Mouse (Mus musculus) hindbrain, embryonic 10.5 days (tissue): ENCODE results near the gene Gemin4. TPM values are rescaled to one million over a fixed set of nuclear protein-coding genes. Genes with fewer than 3 reads are reported as not detected.
A peak's percentile ranks its signal among the peaks of the same experiment; 100 is the strongest.
"Not testable (repeated sequence)": the region's sequence is repeated elsewhere in the genome, so short reads cannot be mapped to it uniquely, and the experiment has no call there.

Source experiments
- DNase-seq: peaks from one replicate; pipeline ENCODE4 v3.0.0-alpha.2; 2017; ENCODE audit warnings: low spot score
- H3K27ac ChIP-seq: fragments of 300-500 bp; sonication (generic); 2 replicates; pipeline ENCODE4 v1.5.1; 2016; ENCODE audit warnings: mild to moderate bottlenecking, moderate library complexity
- H3K27me3 ChIP-seq: fragments of 300-500 bp; sonication (generic); 2 replicates; pipeline ENCODE4 v1.6.1; 2016; ENCODE audit warnings: mild to moderate bottlenecking; ENCODE audit not compliant: poor library complexity, insufficient read depth, severe bottlenecking
- H3K36me3 ChIP-seq: fragments of 300-500 bp; sonication (generic); 2 replicates; pipeline ENCODE4 v1.6.1; 2016; ENCODE audit warnings: mild to moderate bottlenecking, moderate library complexity
- H3K4me1 ChIP-seq: fragments of 300-500 bp; sonication (generic); replicated peaks from 2 replicates; pipeline ENCODE4 v1.6.1; 2016; ENCODE audit warnings: mild to moderate bottlenecking
- H3K4me3 ChIP-seq: fragments of 300-500 bp; sonication (generic); 2 replicates; pipeline ENCODE4 v1.5.1; 2016; ENCODE audit warnings: mild to moderate bottlenecking, moderate library complexity
- H3K9me3 ChIP-seq: fragments of 300-500 bp; sonication (generic); 2 replicates; pipeline ENCODE4 v1.6.1; 2016; ENCODE audit warnings: mild to moderate bottlenecking, moderate library complexity
- WGBS: fragments of 180-500 bp; shearing (Covaris S2); methylation state at CpG from one replicate; pipeline ENCODE4 v1.1.7; 2016; 5-methylcytosine and 5-hydroxymethylcytosine counted together
- polyA plus RNA-seq: library from polyadenylated mRNA; unstranded; fragments of >200 nt; fragmentation: Nextera tagmentation; extraction: Ambion mirVana; gene quantifications from 2 replicates; pipeline ENCODE4 v1.2.1, GENCODE M21; 2016

Gene Gemin4
- polyA plus RNA-seq, 1 experiment from 2014 or later: 45.4 TPM

DNA sequence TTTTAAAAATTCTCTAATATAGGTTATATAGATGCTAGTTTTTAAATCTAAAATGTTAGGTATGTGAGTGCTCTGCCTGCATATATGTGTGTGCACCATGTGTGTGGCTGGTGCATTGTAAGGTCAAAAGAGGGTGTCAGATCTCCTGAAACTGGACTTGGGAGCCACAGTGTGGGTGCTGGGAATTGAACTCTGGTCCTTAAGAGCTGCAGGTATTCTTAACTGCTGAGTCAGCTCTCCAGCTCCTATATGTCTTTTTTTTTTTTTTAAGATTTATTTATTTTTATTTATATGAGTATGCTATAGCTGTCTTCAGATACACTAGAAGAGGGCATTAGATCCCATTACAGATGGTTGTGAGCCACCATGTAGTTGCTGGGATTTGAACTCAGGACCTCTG, 29.0 kb upstream of the Gemin4 start:
- no peak for DNase-seq
- Histone ChIP-seq H3K36me3 (peaks cover 44% of the 10 kb centered on the region), H3K27me3 (no peaks in the 10 kb centered on the region), H3K4me3 (no peak overlapping the region), H3K4me1 (peaks cover 26% of the 10 kb centered on the region), H3K27ac (no peak overlapping the region), H3K9me3 (no peaks in the 10 kb centered on the region)

DNA sequence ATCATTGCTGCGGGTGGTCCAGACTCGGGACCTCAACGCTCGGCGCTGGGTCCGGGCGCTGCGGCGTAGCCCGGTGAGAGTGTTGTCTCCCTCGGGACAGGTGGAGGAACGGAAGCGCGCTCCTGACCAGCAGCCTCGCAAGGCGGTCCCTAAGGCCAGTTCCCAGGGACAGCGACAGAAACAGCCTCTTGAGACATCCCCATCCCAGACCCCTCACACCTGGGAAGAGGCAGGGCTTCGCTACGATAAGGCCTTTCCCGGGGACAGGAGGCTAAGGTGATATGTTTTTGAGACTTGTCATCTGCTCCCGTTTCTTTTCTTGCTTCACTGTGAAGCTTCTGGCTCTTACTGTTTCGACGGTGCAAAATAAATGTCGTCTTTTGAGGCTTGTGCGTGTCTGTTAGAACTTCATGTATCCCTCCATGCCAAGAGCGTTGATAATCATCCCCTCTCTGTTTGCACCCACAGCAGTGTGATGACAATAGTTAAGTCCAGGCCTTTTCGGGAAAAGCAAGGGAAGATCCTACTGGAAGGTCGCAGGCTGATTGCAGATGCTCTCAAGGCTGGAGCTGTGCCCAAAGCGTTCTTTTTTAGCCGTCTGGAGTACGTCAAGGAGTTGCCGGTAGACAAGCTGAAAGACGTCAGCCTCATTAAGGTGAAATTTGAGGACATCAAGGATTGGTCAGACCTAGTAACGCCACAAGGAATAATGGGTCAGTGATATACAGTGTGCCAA, 26.5 kb upstream of the Gemin4 start:
- DNase-seq: no peak
- 4% methylated on average over 34 of the region's 34 CpGs for WGBS
- Histone ChIP-seq H3K27me3 (no peaks in the 10 kb centered on the region), H3K9me3 (no peaks in the 10 kb centered on the region), H3K27ac (peak overlapping the region; percentile 89), H3K36me3 (peaks cover 41% of the 10 kb centered on the region), H3K4me3 (peak overlapping the region; percentile 94), H3K4me1 (peaks cover 26% of the 10 kb centered on the region)

DNA sequence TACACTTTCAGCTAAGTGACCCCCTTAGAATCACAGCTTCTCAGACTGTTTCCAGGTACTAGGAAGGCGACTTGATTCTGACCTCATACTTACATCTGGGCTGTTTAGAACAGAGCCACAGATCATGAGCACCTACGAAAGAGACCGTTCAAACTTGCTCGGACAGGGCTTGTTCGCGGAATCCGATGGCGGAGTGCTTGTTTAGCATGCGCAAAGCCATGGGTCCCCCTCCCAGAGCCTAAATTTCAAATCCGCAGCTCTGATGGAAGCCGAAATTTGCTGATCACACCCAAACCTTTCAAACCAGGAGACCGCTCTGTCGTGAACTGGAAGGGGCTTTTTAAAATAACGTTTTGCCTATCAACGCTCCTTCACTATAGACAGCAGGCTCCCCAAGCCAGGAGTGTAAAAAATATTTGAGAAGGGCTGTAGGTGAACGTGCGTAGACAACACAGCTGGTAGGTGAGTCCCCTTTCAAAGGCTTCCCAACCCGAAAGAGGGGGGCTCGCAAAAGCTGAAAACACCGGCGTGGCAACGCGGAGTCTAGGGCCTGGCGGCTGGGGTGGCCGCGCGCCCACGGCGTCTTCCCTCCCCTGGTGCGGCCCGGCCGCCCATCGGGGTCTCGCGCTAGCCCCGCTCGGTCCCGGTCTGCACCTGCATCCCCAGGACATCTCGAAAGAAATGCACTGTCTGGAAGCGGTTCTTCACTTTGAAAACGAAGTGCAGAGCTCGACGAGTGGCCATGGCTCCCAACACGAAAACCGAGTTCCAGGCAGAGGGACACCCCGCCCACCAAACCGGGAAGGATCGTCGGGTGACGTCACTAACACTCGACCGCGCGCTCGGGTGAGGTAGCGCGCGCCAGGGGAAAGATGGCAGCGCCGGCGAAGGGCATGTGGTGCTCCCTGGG, 25.7 kb upstream of the Gemin4 start, which contains the start of the genes Mrm3 and Glod4:
TSS of gene Mrm3 (plus strand) at position 815 of the 910 bp plus-strand sequence.
TSS of gene Glod4 (minus strand) at position 825 of the 910 bp plus-strand sequence.
- H3K27ac ChIP-seq: peak within 1 kb of the TSS; percentile 89
- WGBS: under 1% methylated on average over 61 of the region's 61 CpGs
- peaks cover 26% of the 10 kb centered on the region for H3K4me1 ChIP-seq
- peak within 1 kb of the TSS; percentile 94 for H3K4me3 ChIP-seq
- H3K9me3 ChIP-seq: no peaks in the 10 kb centered on the region
- H3K27me3 ChIP-seq: no peaks in the 10 kb centered on the region
- H3K36me3 ChIP-seq: peaks cover 42% of the 10 kb centered on the region
- DNase-seq: peak; percentile 93

DNA sequence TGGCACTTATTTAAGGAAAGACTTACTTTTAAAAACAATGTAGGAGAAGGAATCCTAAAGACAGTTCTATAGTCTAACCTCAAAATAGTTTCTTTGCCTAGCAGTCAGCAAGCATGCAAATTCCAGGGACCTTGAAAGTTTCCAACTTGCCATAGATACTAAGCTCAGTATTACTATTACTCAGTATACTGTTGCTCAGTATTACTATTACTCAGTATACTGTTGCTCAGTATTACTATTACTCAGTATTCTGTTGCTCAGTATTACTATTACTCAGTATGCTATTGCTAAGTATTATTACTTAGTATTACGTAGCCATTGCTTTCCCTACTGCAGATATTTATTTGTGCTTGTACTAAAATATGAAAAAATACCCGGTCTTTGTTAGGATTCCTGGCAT, 22.3 kb upstream of the Gemin4 start:
- Histone ChIP-seq H3K4me1 (peaks cover 19% of the 10 kb centered on the region), H3K9me3 (no peaks in the 10 kb centered on the region), H3K36me3 (peaks cover 60% of the 10 kb centered on the region), H3K27ac (no peak overlapping the region), H3K4me3 (no peak overlapping the region), H3K27me3 (no peaks in the 10 kb centered on the region)
- 94% methylated on average over 2 of the region's 2 CpGs for WGBS
- DNase-seq: no peak

DNA sequence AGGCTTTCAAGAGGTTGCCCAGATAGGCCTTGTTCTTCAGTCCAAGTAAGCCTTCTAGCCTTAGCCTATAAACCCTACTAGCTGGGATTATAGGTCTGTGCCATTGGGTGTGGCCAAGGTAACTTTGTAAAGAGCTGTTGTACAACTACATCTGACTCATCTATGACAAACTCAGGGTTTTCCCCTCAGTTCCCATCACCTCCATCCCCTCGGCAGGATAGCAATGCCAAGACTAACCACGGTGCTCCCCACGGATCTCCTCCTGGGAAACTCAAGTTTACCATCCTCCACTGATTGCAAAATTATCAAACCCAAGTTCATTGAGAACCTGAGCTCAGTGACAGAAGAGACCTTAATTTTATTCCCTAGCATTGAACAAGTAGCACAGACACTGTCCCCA, 18.7 kb upstream of the Gemin4 start:
- Histone ChIP-seq H3K4me3 (no peak overlapping the region), H3K4me1 (no peaks in the 10 kb centered on the region), H3K27me3 (no peaks in the 10 kb centered on the region), H3K9me3 (no peaks in the 10 kb centered on the region), H3K27ac (no peak overlapping the region), H3K36me3 (peaks cover 93% of the 10 kb centered on the region)
- DNase-seq: no peak
- 88% methylated on average over 3 of the region's 3 CpGs for WGBS

DNA sequence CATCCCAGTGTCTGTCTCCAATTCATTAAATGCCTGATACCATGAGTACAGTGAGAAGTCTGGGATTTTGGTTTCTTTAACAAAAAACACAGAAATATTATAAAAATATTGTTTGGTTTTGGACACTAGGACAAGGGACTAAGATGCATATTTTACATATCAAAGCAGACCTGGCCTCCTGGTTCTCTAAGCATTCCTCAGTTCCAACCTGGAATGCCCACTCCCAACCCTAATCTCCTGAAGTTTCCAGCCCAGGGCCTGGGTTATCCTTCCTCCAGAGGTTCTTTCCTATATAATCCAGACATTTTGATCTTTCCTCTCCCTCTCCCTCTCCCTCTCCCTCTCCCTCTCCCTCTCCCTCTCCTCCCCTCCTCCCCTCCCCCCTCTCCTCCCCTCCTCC, 7.6 kb upstream of the Gemin4 start:
- Histone ChIP-seq H3K4me1 (no peaks in the 10 kb centered on the region), H3K27me3 (no peaks in the 10 kb centered on the region), H3K4me3 (no peak overlapping the region), H3K27ac (no peak overlapping the region), H3K9me3 (no peaks in the 10 kb centered on the region), H3K36me3 (peaks cover 67% of the 10 kb centered on the region)
- DNase-seq: no peak

DNA sequence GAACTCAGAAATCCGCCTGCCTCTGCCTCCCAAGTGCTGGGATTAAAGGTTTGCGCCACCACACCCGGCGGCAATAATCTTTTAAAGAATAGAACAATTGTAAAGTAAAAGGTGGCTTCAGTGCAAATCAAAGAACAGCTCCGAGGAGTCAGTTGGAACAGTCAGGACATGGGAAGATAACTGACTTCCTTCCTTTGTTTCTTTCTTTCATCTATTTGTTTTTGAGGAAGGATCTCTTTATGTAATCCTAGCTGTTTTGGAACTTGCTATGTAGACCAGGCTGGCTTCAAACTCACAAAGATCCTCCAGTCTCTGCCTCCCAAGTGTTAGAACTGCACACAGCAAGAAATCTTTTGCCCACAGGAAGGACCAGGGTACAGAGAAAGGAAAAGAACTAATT, 7.2 kb upstream of the Gemin4 start:
- Histone ChIP-seq H3K27me3 (no peaks in the 10 kb centered on the region), H3K4me1 (no peaks in the 10 kb centered on the region), H3K9me3 (no peaks in the 10 kb centered on the region), H3K27ac (no peak overlapping the region), H3K36me3 (peaks cover 71% of the 10 kb centered on the region), H3K4me3 (no peak overlapping the region)
- no peak for DNase-seq
- 97% methylated on average over 5 of the region's 5 CpGs for WGBS

DNA sequence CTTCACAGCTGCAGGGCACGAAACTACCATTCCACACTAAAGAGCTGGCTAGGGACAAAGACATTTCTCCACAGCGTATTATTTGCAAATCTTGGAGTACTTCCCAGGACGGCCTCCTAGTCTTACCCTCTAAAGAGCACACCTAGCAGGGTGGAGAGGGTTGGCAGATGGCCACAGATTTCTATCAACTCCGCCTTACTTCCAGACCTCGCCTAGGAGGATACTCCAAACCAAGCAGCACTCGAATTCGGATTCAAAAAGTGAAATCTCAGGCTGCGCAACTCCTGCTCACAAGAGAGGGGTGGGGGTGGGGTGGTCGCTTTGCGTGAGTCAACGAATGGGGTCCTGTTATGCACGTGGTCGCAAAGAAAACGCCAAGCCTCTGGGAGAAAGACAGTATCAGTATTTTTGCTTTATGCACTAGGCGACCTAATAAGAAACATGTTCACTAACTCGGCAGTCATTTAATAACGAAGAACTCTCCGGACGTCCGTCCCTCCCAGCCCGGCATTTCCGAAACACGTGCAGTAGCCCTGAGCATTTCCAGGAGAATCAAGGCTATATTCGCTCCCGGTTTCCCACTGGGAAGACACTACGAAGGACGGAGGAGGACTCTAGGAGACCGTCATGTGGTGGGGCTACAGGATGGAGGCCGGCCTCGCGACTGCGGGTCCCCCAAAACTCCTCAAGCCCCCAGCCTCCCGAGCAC, 629 bp downstream of the Gemin4 start:
- peak overlapping the region; percentile 77 for H3K4me3 ChIP-seq
- H3K9me3 ChIP-seq: no peaks in the 10 kb centered on the region
- H3K27ac ChIP-seq: peak overlapping the region; percentile 99
- H3K4me1 ChIP-seq: peaks cover 37% of the 10 kb centered on the region
- DNase-seq: peak; percentile 57
- no peaks in the 10 kb centered on the region for H3K27me3 ChIP-seq
- peaks cover 63% of the 10 kb centered on the region for H3K36me3 ChIP-seq
- WGBS: 4% methylated on average over 33 of the region's 33 CpGs

DNA sequence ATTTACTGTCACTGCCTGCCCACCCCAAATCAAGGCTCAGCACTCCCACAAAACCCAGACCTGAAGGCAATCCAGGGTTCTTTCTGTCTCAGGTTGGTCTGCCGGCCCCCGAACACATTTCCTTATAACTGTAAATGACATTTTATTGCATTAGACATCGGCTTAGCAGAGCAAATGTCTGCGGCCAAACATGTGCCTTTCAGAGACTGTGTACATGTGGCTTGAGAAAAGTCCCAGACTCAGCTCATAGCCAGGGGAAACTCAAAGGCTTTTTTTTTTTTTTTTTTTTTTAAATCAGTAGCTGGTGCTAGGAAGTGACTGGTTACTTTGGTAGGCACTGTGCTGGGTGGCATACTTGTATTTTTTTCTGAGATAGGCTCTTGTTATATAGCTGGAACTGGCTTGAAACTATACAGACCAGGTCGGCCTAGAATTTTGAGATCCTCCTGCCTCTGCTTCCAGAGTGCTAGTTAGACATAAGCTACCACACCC, 1.4 kb downstream of the Gemin4 start:
- peak overlapping the region; percentile 77 for H3K4me3 ChIP-seq
- peaks cover 63% of the 10 kb centered on the region for H3K36me3 ChIP-seq

DNA sequence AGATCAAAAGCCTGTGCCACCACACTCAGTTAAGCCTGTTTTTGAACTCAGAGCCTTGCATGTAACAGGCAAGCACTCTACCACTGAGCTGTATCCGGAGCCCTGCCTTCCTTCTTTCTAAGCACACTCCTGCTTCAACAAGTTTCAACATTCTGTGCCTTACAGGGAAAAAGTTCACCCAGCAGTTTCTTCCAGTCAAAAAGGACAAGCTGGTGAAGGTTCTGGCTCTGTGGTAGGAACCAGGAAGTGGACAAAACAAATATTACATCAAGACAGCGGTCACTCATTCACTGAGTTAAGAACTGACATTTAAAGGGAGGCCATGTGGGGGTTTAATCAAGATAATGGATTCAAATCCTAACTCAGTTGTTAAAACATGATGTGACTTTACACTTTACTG, 2.5 kb downstream of the Gemin4 start:
- no peak for DNase-seq
- Histone ChIP-seq H3K4me1 (peaks cover 37% of the 10 kb centered on the region), H3K27ac (no peak overlapping the region), H3K27me3 (no peaks in the 10 kb centered on the region), H3K4me3 (no peak overlapping the region), H3K9me3 (no peaks in the 10 kb centered on the region), H3K36me3 (peaks cover 64% of the 10 kb centered on the region)
- WGBS: 95% methylated on average over 2 of the region's 2 CpGs

More for the DNA sequence above, 1.4 kb downstream of the Gemin4 start:
- peaks cover 37% of the 10 kb centered on the region for H3K4me1 ChIP-seq
- H3K27ac ChIP-seq: peak overlapping the region; percentile 99
- no peaks in the 10 kb centered on the region for H3K27me3 ChIP-seq
- 96% methylated on average over 5 of the region's 5 CpGs for WGBS
- no peak for DNase-seq
- no peaks in the 10 kb centered on the region for H3K9me3 ChIP-seq

DNA sequence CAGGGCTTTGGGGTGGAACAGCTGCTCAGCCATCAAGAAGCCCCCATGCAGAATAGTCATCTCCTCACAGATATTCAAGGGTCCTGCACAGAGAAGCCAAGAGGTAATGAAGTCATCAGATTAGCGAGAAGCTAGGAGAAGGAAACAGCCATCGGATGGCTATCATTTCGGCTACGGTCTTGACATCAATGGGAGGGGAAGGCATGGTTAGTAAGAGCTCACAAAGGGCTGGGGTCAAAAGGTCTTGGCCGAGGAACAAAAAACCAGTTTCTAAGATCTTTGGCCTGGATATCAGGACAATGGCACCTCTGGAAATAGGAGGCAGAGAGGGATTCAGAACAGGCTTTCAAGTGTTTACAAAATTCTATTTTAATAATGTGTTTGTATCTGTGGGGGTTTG, 3.6 kb downstream of the Gemin4 start:
- Histone ChIP-seq H3K36me3 (peaks cover 65% of the 10 kb centered on the region), H3K4me1 (peaks cover 37% of the 10 kb centered on the region), H3K27ac (no peak overlapping the region), H3K9me3 (no peaks in the 10 kb centered on the region), H3K27me3 (no peaks in the 10 kb centered on the region), H3K4me3 (no peak overlapping the region)
- 30% methylated on average over 5 of the region's 5 CpGs for WGBS
- peak; percentile 17 for DNase-seq

DNA sequence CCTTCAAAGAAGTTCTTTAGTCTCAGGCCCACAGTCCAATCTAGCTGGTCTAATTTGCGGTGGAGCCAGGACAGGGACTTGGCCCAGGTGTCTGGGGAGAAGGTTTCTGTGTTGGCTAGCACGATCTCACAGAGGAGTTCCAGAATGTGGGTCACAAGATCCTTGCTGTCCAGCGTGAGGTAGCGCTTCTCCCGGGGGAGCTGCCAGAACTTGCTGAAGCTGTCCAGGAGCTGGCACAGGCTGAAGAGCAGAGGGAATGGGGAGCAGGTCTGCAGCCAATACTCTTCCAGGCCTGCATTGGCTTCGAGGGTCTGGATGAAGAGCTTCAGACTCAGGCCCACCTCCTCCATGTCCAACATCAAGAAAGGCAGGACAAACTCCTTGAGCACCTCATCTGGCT, 5.9 kb downstream of the Gemin4 start:
- not testable (repeated sequence) for H3K27ac ChIP-seq, DNase-seq, H3K27me3 ChIP-seq, H3K9me3 ChIP-seq, H3K4me3 ChIP-seq
- Histone ChIP-seq H3K4me1 (peaks cover 24% of the 10 kb centered on the region), H3K36me3 (peaks cover 88% of the 10 kb centered on the region)
- WGBS: 93% methylated on average over 6 of the region's 6 CpGs
